Mouse (Mus musculus): ENCODE results near the gene Rd3. TPM values are rescaled to one million over a fixed set of nuclear protein-coding genes. Genes with fewer than 3 reads are reported as not detected.

Rd3 gene
- polyA plus RNA-seq, 1 experiment from 2014 or later = 0.45 TPM

- DNase-seq (peak; percentile 88), ATAC-seq (ENCODE audit: insufficient read depth) (peak; percentile 87)
- H3K27ac ChIP-seq (ENCODE audit: low read depth) = no peak overlapping the region
- no peak overlapping the region for H3K9ac ChIP-seq
- H3K4me1 ChIP-seq (ENCODE audit: insufficient read depth) = no peaks in the 10 kb centered on the region
- TF ChIP-seq CTCF (IDR thresholded peaks at IDR 0.05; ENCODE audit: low read depth) = peak; percentile 87
- H3K9me3 ChIP-seq (ENCODE audit: low read depth, low read length) = no peaks in the 10 kb centered on the region
- no peaks in the 10 kb centered on the region for H3K36me3 ChIP-seq (ENCODE audit: insufficient read depth)
- H3K4me3 ChIP-seq (ENCODE audit: low read depth, low read length) = no peak overlapping the region
- 26% methylated on average over 7 of the region's 8 CpGs for WGBS
- no peak overlapping the region for H3K4me2 ChIP-seq
- no peaks in the 10 kb centered on the region for H3K27me3 ChIP-seq (ENCODE audit: insufficient read depth, low read length)
Measured at GRCm38 (mm10) chr1:191963948-191964772, 13.0 kb upstream of the Rd3 start.

GRCm38 (mm10) chr1:191964773-191965481, 12.2 kb upstream of the Rd3 start:
- Histone ChIP-seq H3K4me1 (ENCODE audit: insufficient read depth) (no peaks in the 10 kb centered on the region), H3K4me3 (ENCODE audit: low read depth, low read length) (no peak overlapping the region), H3K9me3 (ENCODE audit: low read depth, low read length) (no peaks in the 10 kb centered on the region), H3K36me3 (ENCODE audit: insufficient read depth) (no peaks in the 10 kb centered on the region), H3K4me2 (no peak overlapping the region), H3K27me3 (ENCODE audit: insufficient read depth, low read length) (no peaks in the 10 kb centered on the region), H3K27ac (ENCODE audit: low read depth) (no peak overlapping the region), H3K9ac (no peak overlapping the region)
- peak; percentile 96 for DNase-seq
- TF ChIP-seq CTCF (IDR thresholded peaks at IDR 0.05; ENCODE audit: low read depth) = peak; percentile 94
- 14% methylated on average over 13 of the region's 13 CpGs for WGBS
- ATAC-seq (ENCODE audit: insufficient read depth) = peak; percentile 55; the same call in 1 of the 2 replicates

GRCm38 (mm10) chr1:191969939-191970338, 7.2 kb upstream of the Rd3 start:
- no peaks in the 10 kb centered on the region for H3K9me3 ChIP-seq (ENCODE audit: low read depth, low read length)
- ATAC-seq (ENCODE audit: insufficient read depth) (no peak), DNase-seq (no peak)
- H3K4me2 ChIP-seq = no peak overlapping the region
- H3K4me3 ChIP-seq (ENCODE audit: low read depth, low read length) = no peak overlapping the region
- no peaks in the 10 kb centered on the region for H3K36me3 ChIP-seq (ENCODE audit: insufficient read depth)
- H3K9ac ChIP-seq = no peak overlapping the region
- no peaks in the 10 kb centered on the region for H3K4me1 ChIP-seq (ENCODE audit: insufficient read depth)
- H3K27ac ChIP-seq (ENCODE audit: low read depth) = no peak overlapping the region
- WGBS = 58% methylated on average over 5 of the region's 5 CpGs
- H3K27me3 ChIP-seq (ENCODE audit: insufficient read depth, low read length) = no peaks in the 10 kb centered on the region
- TF ChIP-seq CTCF (IDR thresholded peaks at IDR 0.05; ENCODE audit: low read depth) = no peak

- no peak overlapping the region for H3K9ac ChIP-seq
- 0 out of 2 replicates have a peak, but pooled peaks cover 6% of the 10 kb centered on the region for H3K4me1 ChIP-seq (ENCODE audit: insufficient read depth)
- H3K4me3 ChIP-seq (ENCODE audit: low read depth, low read length) = no peak overlapping the region
- no peaks in the 10 kb centered on the region for H3K36me3 ChIP-seq (ENCODE audit: insufficient read depth)
- no peak for DNase-seq
- TF ChIP-seq CTCF (IDR thresholded peaks at IDR 0.05; ENCODE audit: low read depth) = no peak
- H3K27ac ChIP-seq (ENCODE audit: low read depth) = no peak overlapping the region
- ATAC-seq (ENCODE audit: insufficient read depth) = no peak
- 60% methylated on average over 13 of the region's 13 CpGs for WGBS
- no peaks in the 10 kb centered on the region for H3K9me3 ChIP-seq (ENCODE audit: low read depth, low read length)
- H3K4me2 ChIP-seq = no peak overlapping the region
- no peaks in the 10 kb centered on the region for H3K27me3 ChIP-seq (ENCODE audit: insufficient read depth, low read length)
Measured at GRCm38 (mm10) chr1:191974509-191975405, 2.4 kb upstream of the Rd3 start.

GRCm38 (mm10) chr1:191981426-191982102, 4.4 kb downstream of the Rd3 start:
- 0 out of 2 replicates have a peak, but pooled peaks cover 10% of the 10 kb centered on the region for H3K4me1 ChIP-seq (ENCODE audit: insufficient read depth)
- WGBS = 22% methylated on average over 6 of the region's 6 CpGs
- no peaks in the 10 kb centered on the region for H3K36me3 ChIP-seq (ENCODE audit: insufficient read depth)
- H3K9ac ChIP-seq = no peak overlapping the region; the same call in 1 of the 2 replicates
- no peak overlapping the region for H3K4me2 ChIP-seq
- H3K27me3 ChIP-seq (ENCODE audit: insufficient read depth, low read length) = 0 out of 2 replicates have a peak, but pooled peaks cover 2% of the 10 kb centered on the region
- H3K9me3 ChIP-seq (ENCODE audit: low read depth, low read length) = no peaks in the 10 kb centered on the region
- peak; percentile 90 for ATAC-seq (ENCODE audit: insufficient read depth)
- TF ChIP-seq CTCF (IDR thresholded peaks at IDR 0.05; ENCODE audit: low read depth) = no peak
- H3K27ac ChIP-seq (ENCODE audit: low read depth) = peak overlapping the region; percentile 63; the same call in 1 of the 2 replicates
- no peak overlapping the region for H3K4me3 ChIP-seq (ENCODE audit: low read depth, low read length)
- peak; percentile 89 for DNase-seq
